Mouse (Mus musculus): ENCODE measurements around the gene Ezh1. TPM values are rescaled to one million over a fixed set of nuclear protein-coding genes. Genes with fewer than 3 reads are reported as not detected.

Gene Ezh1
- polyA plus RNA-seq, 1 experiment from 2014 or later: 12.7 TPM

DNA sequence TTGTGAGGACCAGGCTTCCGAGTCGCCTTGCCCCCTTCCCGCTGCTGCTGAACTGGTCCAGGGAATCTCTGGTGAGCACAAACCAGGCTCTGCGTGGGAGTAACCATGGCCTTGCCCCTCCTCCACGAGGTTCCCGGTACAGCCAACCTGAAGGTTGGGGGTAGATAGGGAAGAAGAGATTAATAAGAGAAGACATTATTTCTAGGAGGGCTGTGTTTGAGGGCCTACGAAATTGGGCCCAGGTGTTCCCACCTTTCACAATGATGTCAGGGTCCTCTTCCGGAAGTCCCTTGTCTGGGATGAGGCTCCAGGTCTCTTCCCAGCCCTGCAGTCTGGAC is 58.3 kb downstream of the Ezh1 start:
- H3K27me3 ChIP-seq (ENCODE audit: control insufficient read depth, insufficient read depth, low read length): peaks cover 79% of the 10 kb centered on the region
- 54% methylated on average over 8 of the region's 8 CpGs for WGBS
- no peaks in the 10 kb centered on the region; the same call in 1 of the 2 replicates for H3K36me3 ChIP-seq (ENCODE audit: control insufficient read depth, insufficient read depth, low read length)
- ATAC-seq (ENCODE audit: insufficient number of reproducible peaks, low FRiP score, low TSS enrichment, low read depth) (no peak), DNase-seq (ENCODE audit: low spot score) (no peak)
- no peak overlapping the region for H3K4me3 ChIP-seq (ENCODE audit: low read depth, low read length)
- peaks cover 38% of the 10 kb centered on the region for H3K4me1 ChIP-seq (ENCODE audit: control insufficient read depth, insufficient read depth, low read length)
- no peak overlapping the region for H3K27ac ChIP-seq (replicated peaks; ENCODE audit: low read depth, low read length)
- H3K9me3 ChIP-seq (ENCODE audit: control insufficient read depth, low read length): no peaks in the 10 kb centered on the region
- H3K9ac ChIP-seq (ENCODE audit: low read length): no peak overlapping the region; the same call in 1 of the 2 replicates
- no peak overlapping the region for H3K4me2 ChIP-seq (ENCODE audit: low read depth, severe bottlenecking)

DNA sequence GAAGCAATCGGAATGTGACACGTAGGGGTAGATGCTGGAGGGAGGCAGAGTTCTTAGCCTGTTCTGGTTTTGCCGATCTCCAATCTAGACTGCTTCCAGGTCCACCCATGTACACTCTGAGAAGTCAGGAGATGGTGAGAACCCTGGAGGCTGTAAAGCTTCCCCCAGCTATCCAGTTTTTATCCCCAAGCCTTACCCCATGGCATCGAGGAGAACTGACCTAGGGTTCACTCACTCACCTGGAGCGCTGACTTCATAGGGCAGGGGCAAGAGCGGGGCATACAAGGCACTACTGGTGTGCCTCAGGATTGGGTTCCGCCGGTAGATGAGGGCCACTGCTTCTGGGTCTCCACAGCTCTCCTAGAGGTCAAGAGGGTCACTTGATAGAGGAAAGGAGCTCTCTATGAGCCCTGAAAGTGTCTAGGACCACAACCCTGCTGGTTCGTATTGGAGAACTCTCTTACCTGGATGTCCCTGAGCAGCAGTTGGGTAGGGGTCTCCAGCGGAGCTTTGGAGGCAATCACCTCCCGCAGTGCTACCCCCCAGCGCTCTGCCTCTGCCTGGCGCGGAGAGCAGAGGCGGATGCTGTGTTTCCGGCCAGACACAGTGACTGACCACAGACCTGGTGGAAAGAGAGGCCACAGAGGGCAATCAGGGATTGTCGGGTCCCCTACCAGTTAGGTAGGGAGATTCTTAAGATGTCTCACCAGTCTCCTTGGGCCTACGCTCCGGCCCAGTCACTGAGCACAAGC is 58.9 kb downstream of the Ezh1 start:
- no peak overlapping the region for H3K4me2 ChIP-seq (ENCODE audit: low read depth, severe bottlenecking)
- no peaks in the 10 kb centered on the region for H3K9me3 ChIP-seq (ENCODE audit: control insufficient read depth, low read length)
- no peaks in the 10 kb centered on the region; the same call in 1 of the 2 replicates for H3K36me3 ChIP-seq (ENCODE audit: control insufficient read depth, insufficient read depth, low read length)
- WGBS: 47% methylated on average over 19 of the region's 19 CpGs
- no peak for DNase-seq (ENCODE audit: low spot score)
- peaks cover 35% of the 10 kb centered on the region for H3K4me1 ChIP-seq (ENCODE audit: control insufficient read depth, insufficient read depth, low read length)
- H3K9ac ChIP-seq (ENCODE audit: low read length): no peak overlapping the region; the same call in 1 of the 2 replicates
- H3K27ac ChIP-seq (replicated peaks; ENCODE audit: low read depth, low read length): no peak overlapping the region
- peaks cover 82% of the 10 kb centered on the region for H3K27me3 ChIP-seq (ENCODE audit: control insufficient read depth, insufficient read depth, low read length)
- no peak overlapping the region for H3K4me3 ChIP-seq (ENCODE audit: low read depth, low read length)
- no peak for ATAC-seq (ENCODE audit: insufficient number of reproducible peaks, low FRiP score, low TSS enrichment, low read depth)

DNA sequence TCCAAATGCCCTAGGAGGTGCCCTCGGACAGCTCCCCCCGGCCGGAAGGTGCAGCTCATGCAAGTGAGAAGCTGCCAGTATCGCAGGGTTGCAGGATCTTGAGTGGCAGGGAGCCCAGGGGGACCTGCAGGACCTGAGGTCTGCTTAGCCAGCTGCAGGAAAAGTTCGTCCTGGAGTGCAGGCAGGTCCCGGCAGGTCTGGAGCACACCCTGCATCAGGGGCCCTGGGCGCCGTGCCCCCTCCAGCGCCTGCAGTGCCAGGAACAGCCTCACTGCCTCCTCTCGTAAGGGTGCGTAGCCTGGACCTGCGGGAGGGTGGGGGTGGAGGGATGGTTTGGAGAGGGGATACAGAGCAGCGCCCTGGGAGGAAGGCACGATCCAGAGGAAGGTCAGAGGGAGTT is 59.9 kb downstream of the Ezh1 start:
- DNase-seq (ENCODE audit: low spot score) (peak; percentile 29), ATAC-seq (ENCODE audit: insufficient number of reproducible peaks, low FRiP score, low TSS enrichment, low read depth) (no peak)
- 41% methylated on average over 14 of the region's 14 CpGs for WGBS
- no peak overlapping the region for H3K4me2 ChIP-seq (ENCODE audit: low read depth, severe bottlenecking)
- H3K9me3 ChIP-seq (ENCODE audit: control insufficient read depth, low read length): no peaks in the 10 kb centered on the region
- H3K27me3 ChIP-seq (ENCODE audit: control insufficient read depth, insufficient read depth, low read length): peaks cover 89% of the 10 kb centered on the region
- H3K27ac ChIP-seq (replicated peaks; ENCODE audit: low read depth, low read length): no peak overlapping the region
- no peaks in the 10 kb centered on the region; the same call in 1 of the 2 replicates for H3K36me3 ChIP-seq (ENCODE audit: control insufficient read depth, insufficient read depth, low read length)
- no peak overlapping the region for H3K9ac ChIP-seq (ENCODE audit: low read length)
- H3K4me3 ChIP-seq (ENCODE audit: low read depth, low read length): no peak overlapping the region
- peaks cover 27% of the 10 kb centered on the region for H3K4me1 ChIP-seq (ENCODE audit: control insufficient read depth, insufficient read depth, low read length)

DNA sequence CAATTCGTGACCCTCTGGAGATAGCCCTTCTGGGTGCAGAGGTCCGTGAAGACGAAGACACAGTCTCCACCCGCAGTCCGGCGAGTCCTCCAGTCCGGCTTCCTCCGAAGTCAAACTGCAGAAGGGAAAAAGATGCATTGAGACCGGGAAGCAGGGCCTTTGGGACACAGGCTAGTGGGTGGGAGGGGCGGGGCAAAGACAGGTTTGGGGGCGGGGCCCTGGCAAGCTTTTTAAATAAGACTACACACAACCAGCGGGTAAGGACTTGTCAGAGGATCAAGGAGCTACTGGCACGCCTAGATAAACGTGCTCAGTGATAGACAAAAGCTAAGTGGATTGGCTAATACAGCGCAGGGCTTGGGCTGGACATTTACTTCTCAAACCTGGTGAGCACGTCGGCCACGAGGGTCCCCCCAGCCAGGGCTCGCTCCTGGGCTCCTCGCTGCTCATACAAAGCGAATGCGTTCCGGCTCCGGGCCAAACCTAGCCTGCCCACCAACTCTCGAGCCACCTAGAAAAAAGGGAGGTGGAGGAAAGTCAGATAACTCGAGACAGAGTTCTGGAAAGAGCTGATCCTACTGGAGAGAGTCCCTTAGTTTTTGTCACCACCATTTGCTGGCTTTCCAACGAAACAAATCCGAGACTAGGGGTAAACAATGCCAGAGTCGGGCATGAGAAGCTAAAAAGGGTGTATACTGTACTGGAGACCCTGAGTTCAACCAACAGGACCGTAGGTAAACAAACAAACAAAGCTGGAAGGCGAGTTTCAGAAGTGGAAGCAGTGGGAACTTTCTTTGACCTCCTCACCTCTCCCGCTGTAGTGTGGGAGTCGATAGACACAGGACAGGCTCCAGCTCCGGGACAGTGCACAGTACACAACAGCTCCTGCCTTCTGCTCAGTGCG is 61.3 kb downstream of the Ezh1 start:
- Histone ChIP-seq H3K27ac (replicated peaks; ENCODE audit: low read depth, low read length) (no peak overlapping the region), H3K27me3 (ENCODE audit: control insufficient read depth, insufficient read depth, low read length) (peaks cover 79% of the 10 kb centered on the region), H3K4me1 (ENCODE audit: control insufficient read depth, insufficient read depth, low read length) (peaks cover 18% of the 10 kb centered on the region), H3K36me3 (ENCODE audit: control insufficient read depth, insufficient read depth, low read length) (no peaks in the 10 kb centered on the region; the same call in 1 of the 2 replicates), H3K4me3 (ENCODE audit: low read depth, low read length) (peak overlapping the region; percentile 32), H3K9ac (ENCODE audit: low read length) (no peak overlapping the region), H3K4me2 (ENCODE audit: low read depth, severe bottlenecking) (peak overlapping the region; percentile 75), H3K9me3 (ENCODE audit: control insufficient read depth, low read length) (no peaks in the 10 kb centered on the region)
- ATAC-seq (ENCODE audit: insufficient number of reproducible peaks, low FRiP score, low TSS enrichment, low read depth) (no peak), DNase-seq (ENCODE audit: low spot score) (peak; percentile 54)
- 4% methylated on average over 35 of the region's 35 CpGs for WGBS

DNA sequence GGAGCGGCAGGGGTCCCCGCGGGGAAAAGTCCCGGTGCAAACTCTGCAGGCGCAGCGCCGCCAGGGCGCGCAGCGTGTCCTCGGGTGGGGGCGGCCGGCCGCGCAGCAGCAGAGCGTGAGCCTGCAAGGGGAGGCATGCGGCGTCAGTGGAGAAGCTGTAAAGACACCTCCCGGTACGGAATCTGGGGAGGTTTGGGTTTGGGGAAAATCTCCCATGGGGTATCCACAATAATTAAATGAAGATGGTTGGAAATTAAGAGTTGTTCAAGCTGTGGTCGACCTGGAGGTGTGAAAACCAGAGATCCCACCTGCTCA is 62.0 kb downstream of the Ezh1 start:
- under 1% methylated on average over 21 of the region's 21 CpGs for WGBS
- ATAC-seq (ENCODE audit: insufficient number of reproducible peaks, low FRiP score, low TSS enrichment, low read depth): no peak

DNA sequence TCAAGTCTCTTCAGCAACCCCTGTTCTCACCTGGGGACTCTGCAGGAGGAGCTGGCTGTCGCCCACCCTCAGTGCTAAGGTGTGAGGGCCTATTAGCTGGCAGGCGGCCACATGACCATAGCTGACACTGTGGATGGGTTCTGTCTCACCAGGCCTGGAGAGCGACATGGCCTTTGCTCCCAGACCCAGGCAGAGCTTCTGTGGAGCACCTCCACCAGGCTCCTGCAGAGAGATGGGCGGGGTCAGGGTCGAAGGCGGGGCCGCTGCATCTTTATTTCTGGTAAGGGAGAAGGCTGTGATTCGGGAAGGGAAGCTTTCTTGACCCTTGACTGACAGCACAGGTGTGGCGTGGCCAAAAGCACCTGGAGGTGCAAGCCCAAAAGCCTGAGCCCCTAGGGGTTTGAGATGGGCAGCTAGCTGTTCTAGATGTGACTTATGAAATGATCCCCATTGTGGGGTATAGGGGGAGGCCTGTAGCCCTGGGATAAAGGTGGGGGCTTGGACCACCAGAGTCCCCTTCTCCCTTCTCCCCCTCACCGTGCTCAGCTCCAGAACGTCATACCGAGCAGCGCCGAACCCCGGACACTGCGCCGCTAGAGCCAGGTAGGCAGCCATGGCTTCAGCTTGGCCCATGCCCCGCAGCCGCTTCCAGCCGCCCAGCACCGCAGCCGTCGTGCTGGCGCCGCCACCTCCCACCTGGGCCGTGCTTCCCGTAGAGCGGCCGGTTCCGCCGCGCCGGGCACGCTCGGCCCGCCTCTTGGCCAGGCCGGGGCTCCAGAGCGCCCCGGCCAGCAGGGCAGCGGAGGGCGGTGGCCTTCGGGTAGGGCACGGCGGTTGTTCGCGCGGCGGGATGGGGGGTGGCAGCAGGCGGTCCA is 62.5 kb downstream of the Ezh1 start:
- peak; percentile 41 for DNase-seq (ENCODE audit: low spot score)
- Histone ChIP-seq H3K9me3 (ENCODE audit: control insufficient read depth, low read length) (no peaks in the 10 kb centered on the region), H3K36me3 (ENCODE audit: control insufficient read depth, insufficient read depth, low read length) (no peaks in the 10 kb centered on the region; the same call in 1 of the 2 replicates), H3K9ac (ENCODE audit: low read length) (peak overlapping the region; percentile 30; the same call in 1 of the 2 replicates), H3K27ac (replicated peaks; ENCODE audit: low read depth, low read length) (no peak overlapping the region), H3K4me1 (ENCODE audit: control insufficient read depth, insufficient read depth, low read length) (peaks cover 16% of the 10 kb centered on the region), H3K4me3 (ENCODE audit: low read depth, low read length) (peak overlapping the region; percentile 32), H3K4me2 (ENCODE audit: low read depth, severe bottlenecking) (peak overlapping the region; percentile 75), H3K27me3 (ENCODE audit: control insufficient read depth, insufficient read depth, low read length) (peaks cover 67% of the 10 kb centered on the region)
- 5% methylated on average over 49 of the region's 49 CpGs for WGBS
- no peak for ATAC-seq (ENCODE audit: insufficient number of reproducible peaks, low FRiP score, low TSS enrichment, low read depth)

More for the DNA sequence above, 62.0 kb downstream of the Ezh1 start:
- peak overlapping the region; percentile 30; the same call in 1 of the 2 replicates for H3K9ac ChIP-seq (ENCODE audit: low read length)
- peak overlapping the region; percentile 32 for H3K4me3 ChIP-seq (ENCODE audit: low read depth, low read length)
- H3K27ac ChIP-seq (replicated peaks; ENCODE audit: low read depth, low read length): no peak overlapping the region
- peak; percentile 41 for DNase-seq (ENCODE audit: low spot score)
- no peaks in the 10 kb centered on the region for H3K9me3 ChIP-seq (ENCODE audit: control insufficient read depth, low read length)
- H3K4me1 ChIP-seq (ENCODE audit: control insufficient read depth, insufficient read depth, low read length): peaks cover 16% of the 10 kb centered on the region
- no peaks in the 10 kb centered on the region; the same call in 1 of the 2 replicates for H3K36me3 ChIP-seq (ENCODE audit: control insufficient read depth, insufficient read depth, low read length)
- peaks cover 73% of the 10 kb centered on the region for H3K27me3 ChIP-seq (ENCODE audit: control insufficient read depth, insufficient read depth, low read length)
- peak overlapping the region; percentile 75 for H3K4me2 ChIP-seq (ENCODE audit: low read depth, severe bottlenecking)

DNA sequence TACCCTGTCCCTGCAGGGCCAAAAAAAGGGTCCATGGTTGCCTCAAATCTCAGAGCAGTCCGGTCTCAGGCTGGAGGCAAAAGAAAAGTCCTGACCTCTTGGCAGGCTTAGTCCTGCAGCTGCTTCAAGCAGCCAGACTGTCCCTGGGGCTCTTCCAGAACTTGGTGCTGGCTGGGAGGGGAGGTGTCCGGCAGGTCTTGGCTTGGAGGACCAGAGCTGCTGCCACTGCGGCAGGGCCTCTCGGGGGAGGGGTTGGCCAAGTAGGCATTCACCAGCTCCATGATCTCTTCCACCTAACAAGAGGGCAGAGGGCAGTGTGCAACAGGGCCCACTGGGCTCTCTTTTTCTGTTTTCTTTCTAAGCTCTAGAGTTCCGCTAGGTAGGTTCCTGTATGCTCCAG is 63.5 kb downstream of the Ezh1 start:
- Histone ChIP-seq H3K4me1 (ENCODE audit: control insufficient read depth, insufficient read depth, low read length) (peaks cover 16% of the 10 kb centered on the region), H3K9ac (ENCODE audit: low read length) (no peak overlapping the region), H3K4me2 (ENCODE audit: low read depth, severe bottlenecking) (0 out of 2 replicates have a peak overlapping the region, but pooled peaks have one; percentile 7), H3K27ac (replicated peaks; ENCODE audit: low read depth, low read length) (no peak overlapping the region), H3K4me3 (ENCODE audit: low read depth, low read length) (no peak overlapping the region), H3K9me3 (ENCODE audit: control insufficient read depth, low read length) (no peaks in the 10 kb centered on the region), H3K27me3 (ENCODE audit: control insufficient read depth, insufficient read depth, low read length) (peaks cover 57% of the 10 kb centered on the region), H3K36me3 (ENCODE audit: control insufficient read depth, insufficient read depth, low read length) (no peaks in the 10 kb centered on the region)
- DNase-seq (ENCODE audit: low spot score): no peak
- WGBS: 55% methylated on average over 5 of the region's 5 CpGs
- ATAC-seq (ENCODE audit: insufficient number of reproducible peaks, low FRiP score, low TSS enrichment, low read depth): no peak

DNA sequence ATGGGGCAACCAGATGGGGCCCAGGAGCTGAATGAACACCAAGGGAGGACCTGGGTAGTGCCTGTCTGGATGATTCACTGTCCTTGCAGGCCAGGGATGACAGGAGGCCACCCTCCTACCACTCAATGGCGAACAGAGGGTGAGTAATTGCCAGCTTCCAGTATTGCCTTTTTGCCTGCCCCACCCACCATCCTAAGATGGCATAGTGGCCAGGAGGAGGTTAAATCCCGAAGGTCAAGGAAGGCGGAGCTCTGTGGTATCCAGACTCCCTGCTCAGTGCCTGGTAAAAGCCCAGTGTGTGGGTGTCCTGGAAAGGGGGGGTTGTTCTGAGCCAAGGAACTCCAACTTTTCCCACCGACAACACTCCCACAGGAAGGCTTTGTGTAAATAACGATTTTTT is 64.0 kb downstream of the Ezh1 start:
- peaks cover 52% of the 10 kb centered on the region for H3K27me3 ChIP-seq (ENCODE audit: control insufficient read depth, insufficient read depth, low read length)
- no peak for ATAC-seq (ENCODE audit: insufficient number of reproducible peaks, low FRiP score, low TSS enrichment, low read depth)

More for the DNA sequence above, 64.0 kb downstream of the Ezh1 start:
- no peak overlapping the region for H3K9ac ChIP-seq (ENCODE audit: low read length)
- no peak overlapping the region for H3K4me2 ChIP-seq (ENCODE audit: low read depth, severe bottlenecking)
- H3K9me3 ChIP-seq (ENCODE audit: control insufficient read depth, low read length): no peaks in the 10 kb centered on the region
- H3K4me3 ChIP-seq (ENCODE audit: low read depth, low read length): no peak overlapping the region
- no peaks in the 10 kb centered on the region for H3K36me3 ChIP-seq (ENCODE audit: control insufficient read depth, insufficient read depth, low read length)
- 58% methylated on average over 5 of the region's 5 CpGs for WGBS
- H3K27ac ChIP-seq (replicated peaks; ENCODE audit: low read depth, low read length): no peak overlapping the region
- no peak for DNase-seq (ENCODE audit: low spot score)
- H3K4me1 ChIP-seq (ENCODE audit: control insufficient read depth, insufficient read depth, low read length): peaks cover 16% of the 10 kb centered on the region

All from limb, embryonic 11.5 days (tissue).